Mouse (Mus musculus) kidney, embryonic 14.5 days (tissue): ENCODE data around the gene Chn1. TPM values are rescaled to one million over a fixed set of nuclear protein-coding genes. Genes with fewer than 3 reads are reported as not detected.

Source experiments
- ATAC-seq: fragments of 200-750 bp; cut with Nextera tagmentation; 2 replicates; pipeline ENCODE4 v1.8.0; 2017; ENCODE audit warnings: moderate number of reproducible peaks, mild to moderate bottlenecking, moderate TSS enrichment, moderate library complexity; ENCODE audit not compliant: low FRiP score, low TSS enrichment
- H3K27ac ChIP-seq: fragments of 300-500 bp; sonication (generic); 2 replicates; pipeline ENCODE4 v1.5.1; 2014; ENCODE audit warnings: low read depth, mild to moderate bottlenecking, low read length, moderate library complexity, mixed read lengths
- H3K27me3 ChIP-seq: fragments of 300-500 bp; sonication (generic); 2 replicates; pipeline ENCODE4 v1.6.1; 2014; ENCODE audit warnings: mild to moderate bottlenecking, low read length; ENCODE audit not compliant: control insufficient read depth, insufficient read depth
- H3K36me3 ChIP-seq: fragments of 300-500 bp; sonication (generic); 2 replicates; pipeline ENCODE4 v1.6.1; 2014; ENCODE audit warnings: low read length, mixed read lengths; ENCODE audit not compliant: control insufficient read depth, insufficient read depth
- H3K4me1 ChIP-seq: fragments of 300-500 bp; sonication (generic); 2 replicates; pipeline ENCODE4 v1.6.1; 2014; ENCODE audit warnings: low read length, mixed read lengths; ENCODE audit not compliant: control insufficient read depth, insufficient read depth
- H3K4me2 ChIP-seq: fragments of 300-500 bp; sonication (generic); replicated peaks from 2 replicates; pipeline ENCODE4 v1.6.1; 2014; ENCODE audit warnings: low read depth, mild to moderate bottlenecking, low read length
- H3K4me3 ChIP-seq: fragments of 300-500 bp; sonication (generic); 2 replicates; pipeline ENCODE4 v1.5.1; 2014; ENCODE audit warnings: mild to moderate bottlenecking, low read length
- H3K9ac ChIP-seq: fragments of 300-500 bp; sonication (generic); 2 replicates; pipeline ENCODE4 v1.6.1; 2014; ENCODE audit warnings: low read depth, mild to moderate bottlenecking, low read length, moderate library complexity
- H3K9me3 ChIP-seq: fragments of 300-500 bp; sonication (generic); 2 replicates; pipeline ENCODE4 v1.6.1; 2016; ENCODE audit warnings: low read length; ENCODE audit not compliant: control insufficient read depth
- WGBS: fragments of 180-500 bp; shearing (Covaris S2); extraction: QIAGEN DNeasy Blood & Tissue Kit; methylation state at CpG from one replicate; pipeline ENCODE4 v1.1.7; 2014; 5-methylcytosine and 5-hydroxymethylcytosine counted together
- polyA plus RNA-seq: library from polyadenylated mRNA; unstranded; fragments of >200 nt; fragmentation: Nextera tagmentation; extraction: Ambion mirVana; gene quantifications from 2 replicates; pipeline ENCODE4 v1.2.1, GENCODE M21; 2014

The Chn1 gene
- polyA plus RNA-seq, 1 experiment from 2014 or later: 19.1 TPM

DNA sequence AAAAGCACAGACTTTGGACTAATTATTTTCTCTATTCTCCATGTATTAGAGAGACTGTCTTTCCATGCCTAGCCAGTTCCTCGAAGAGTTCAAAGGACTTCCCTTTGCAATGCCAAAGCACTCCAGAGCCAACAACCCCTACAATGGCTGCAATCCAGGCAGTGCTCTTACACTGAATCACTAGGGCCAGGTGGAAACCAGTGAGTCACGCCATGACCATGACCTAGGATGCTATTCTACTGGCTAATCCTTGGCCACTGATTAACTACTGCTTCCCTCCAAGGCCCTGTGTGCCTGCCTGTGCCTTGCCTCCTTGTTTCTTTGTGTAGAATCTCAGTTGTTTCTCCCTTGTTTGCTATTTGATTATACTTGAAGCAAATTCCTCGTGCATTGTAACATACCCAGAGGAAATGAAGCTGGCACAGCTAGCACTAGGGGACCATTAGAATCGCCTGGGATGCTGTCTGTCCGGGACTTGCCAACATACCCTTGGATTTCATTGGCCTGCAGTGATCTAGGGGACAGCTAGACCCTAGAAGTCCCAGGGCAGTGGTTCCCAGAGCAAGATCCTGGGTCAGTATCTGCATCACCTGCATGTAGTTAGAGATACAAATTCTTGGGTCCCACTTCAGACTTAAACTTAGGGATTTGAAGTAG lies 166.0 kb downstream of the Chn1 start:
- Histone ChIP-seq H3K4me2 (no peak overlapping the region), H3K4me3 (no peak overlapping the region)
- WGBS: 72% methylated on average over 5 of the region's 5 CpGs

DNA sequence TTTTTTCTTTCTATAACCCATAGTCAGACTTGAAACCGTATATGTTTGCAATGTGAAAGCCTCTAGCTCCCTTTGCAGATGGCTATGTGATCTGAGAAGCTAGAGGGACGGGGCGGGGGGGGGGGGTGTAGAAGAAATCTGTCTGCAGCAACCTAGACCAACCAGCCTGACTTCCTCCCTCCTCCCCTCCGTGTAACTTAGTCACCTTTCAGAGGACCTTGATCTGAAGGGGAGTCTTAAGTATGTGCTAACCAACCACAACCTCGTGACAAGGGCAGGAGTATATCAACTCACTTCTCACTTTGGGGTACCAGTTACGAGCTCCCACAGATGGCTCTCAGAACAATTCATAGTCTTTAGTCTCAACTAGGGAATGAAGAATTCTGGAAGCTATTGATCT lies 166.8 kb downstream of the Chn1 start:
- Histone ChIP-seq H3K36me3 (no peaks in the 10 kb centered on the region; the same call in 1 of the 2 replicates), H3K4me2 (no peak overlapping the region), H3K4me1 (peaks cover 11% of the 10 kb centered on the region; the same call in 1 of the 2 replicates), H3K4me3 (no peak overlapping the region), H3K27me3 (no peaks in the 10 kb centered on the region), H3K9ac (no peak overlapping the region), H3K27ac (no peak overlapping the region), H3K9me3 (no peaks in the 10 kb centered on the region)
- ATAC-seq: no peak
- 49% methylated on average over 6 of the region's 6 CpGs for WGBS

More for the DNA sequence above, 166.0 kb downstream of the Chn1 start:
- H3K9ac ChIP-seq: no peak overlapping the region
- no peak for ATAC-seq
- no peaks in the 10 kb centered on the region for H3K9me3 ChIP-seq
- no peak overlapping the region for H3K27ac ChIP-seq
- no peaks in the 10 kb centered on the region for H3K27me3 ChIP-seq
- H3K36me3 ChIP-seq: no peaks in the 10 kb centered on the region; the same call in 1 of the 2 replicates
- peaks cover 11% of the 10 kb centered on the region; the same call in 1 of the 2 replicates for H3K4me1 ChIP-seq

DNA sequence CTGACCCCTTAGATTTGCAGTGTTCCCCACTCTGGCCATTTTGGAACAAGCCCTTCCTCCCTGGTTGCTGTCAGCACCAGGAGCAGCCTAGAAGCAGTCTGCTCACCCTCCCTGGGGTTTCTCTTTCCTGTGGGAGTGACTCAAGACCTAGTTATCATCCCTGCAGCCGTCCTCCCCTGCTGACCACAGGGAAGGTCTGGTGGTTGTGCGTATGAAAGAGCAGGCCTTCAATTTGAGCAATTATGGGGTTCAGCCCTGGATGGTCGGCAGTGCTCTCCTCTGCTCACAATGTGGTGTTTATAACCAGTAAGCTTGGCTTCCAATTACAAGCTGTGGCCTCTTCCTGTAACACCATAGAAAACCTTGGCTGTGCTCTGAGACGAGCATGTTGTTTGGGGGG lies 167.5 kb downstream of the Chn1 start:
- H3K4me3 ChIP-seq: no peak overlapping the region
- no peaks in the 10 kb centered on the region for H3K36me3 ChIP-seq
- no peak for ATAC-seq
- H3K4me2 ChIP-seq: no peak overlapping the region
- WGBS: 18% methylated on average over 4 of the region's 4 CpGs
- peaks cover 9% of the 10 kb centered on the region; the same call in 1 of the 2 replicates for H3K4me1 ChIP-seq
- H3K9me3 ChIP-seq: no peaks in the 10 kb centered on the region
- no peaks in the 10 kb centered on the region for H3K27me3 ChIP-seq
- no peak overlapping the region for H3K9ac ChIP-seq
- no peak overlapping the region for H3K27ac ChIP-seq

DNA sequence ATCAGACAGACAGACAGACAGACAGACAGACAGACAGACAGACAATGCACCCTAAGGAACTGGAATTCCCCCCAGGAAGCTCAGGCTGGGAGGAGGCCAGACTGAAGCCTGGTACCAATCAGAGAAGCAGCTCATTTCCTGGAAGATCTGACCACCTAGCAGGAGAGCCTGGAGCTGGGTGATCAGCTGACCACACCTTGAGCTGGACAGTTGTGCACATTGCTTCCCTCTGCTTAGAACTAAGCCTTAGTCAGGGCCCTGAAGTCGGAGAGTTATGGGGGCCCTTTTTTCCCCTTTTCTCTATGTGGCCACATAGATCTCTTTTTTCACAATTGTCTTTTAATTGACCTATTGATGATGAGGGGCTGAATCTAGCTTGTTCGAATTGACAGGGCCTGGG lies 168.0 kb downstream of the Chn1 start:
- no peaks in the 10 kb centered on the region for H3K27me3 ChIP-seq
- ATAC-seq: no peak
- no peak overlapping the region for H3K27ac ChIP-seq
- WGBS: 45% methylated on average over 2 of the region's 2 CpGs
- H3K9me3 ChIP-seq: no peaks in the 10 kb centered on the region
- no peak overlapping the region for H3K4me3 ChIP-seq
- H3K36me3 ChIP-seq: no peaks in the 10 kb centered on the region
- no peak overlapping the region for H3K4me2 ChIP-seq
- H3K9ac ChIP-seq: no peak overlapping the region
- H3K4me1 ChIP-seq: peaks cover 9% of the 10 kb centered on the region; the same call in 1 of the 2 replicates

DNA sequence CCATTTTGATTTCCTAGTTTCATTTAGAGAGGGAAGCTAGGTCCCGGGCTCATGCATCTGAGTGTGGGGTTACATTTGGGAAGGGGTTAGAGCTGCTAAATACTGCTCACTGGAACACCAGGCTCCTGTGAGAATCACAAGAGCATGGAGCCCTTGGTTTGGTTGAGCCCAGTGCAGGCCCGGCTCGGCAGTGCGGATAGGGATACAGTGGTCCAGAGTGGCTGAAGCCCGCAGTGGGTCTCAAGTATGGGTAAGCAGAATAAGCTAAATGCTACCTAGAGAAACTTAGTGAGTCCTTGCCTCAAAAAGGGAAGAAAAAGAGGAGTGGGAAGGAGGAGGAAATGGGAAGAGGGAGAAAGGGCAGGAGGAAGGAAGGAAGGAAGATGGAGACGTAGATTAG lies 168.5 kb downstream of the Chn1 start:
- H3K27ac ChIP-seq: no peak overlapping the region
- 93% methylated on average over 6 of the region's 6 CpGs for WGBS

DNA sequence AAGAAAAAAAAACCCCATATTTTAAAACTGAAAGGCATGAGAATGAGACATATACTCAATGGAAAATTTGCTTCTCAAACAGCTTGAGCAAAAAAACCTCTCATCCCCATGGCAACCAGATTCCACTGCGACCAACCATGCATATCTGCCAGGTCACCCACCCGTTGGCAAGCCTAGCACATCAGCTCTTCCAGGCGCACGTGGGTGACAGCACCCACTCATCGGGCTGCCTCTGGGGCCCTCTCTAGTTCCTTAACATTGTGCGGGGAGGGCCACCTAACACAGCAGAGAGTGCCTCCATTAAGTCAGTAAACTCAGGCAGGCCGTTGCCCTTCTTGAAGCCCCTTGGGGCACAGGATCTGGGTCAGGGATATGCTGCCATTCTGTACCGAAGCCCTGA lies 170.1 kb downstream of the Chn1 start:
- Histone ChIP-seq H3K9ac (no peak overlapping the region), H3K4me1 (peaks cover 9% of the 10 kb centered on the region; the same call in 1 of the 2 replicates), H3K4me3 (no peak overlapping the region), H3K9me3 (no peaks in the 10 kb centered on the region), H3K27me3 (no peaks in the 10 kb centered on the region), H3K27ac (no peak overlapping the region), H3K4me2 (no peak overlapping the region), H3K36me3 (no peaks in the 10 kb centered on the region)
- ATAC-seq: no peak
- 60% methylated on average over 8 of the region's 8 CpGs for WGBS

More for the DNA sequence above, 168.5 kb downstream of the Chn1 start:
- Histone ChIP-seq H3K4me2 (no peak overlapping the region), H3K9ac (no peak overlapping the region), H3K9me3 (no peaks in the 10 kb centered on the region), H3K36me3 (no peaks in the 10 kb centered on the region), H3K27me3 (no peaks in the 10 kb centered on the region), H3K4me1 (peaks cover 9% of the 10 kb centered on the region; the same call in 1 of the 2 replicates), H3K4me3 (no peak overlapping the region)
- ATAC-seq: no peak

DNA sequence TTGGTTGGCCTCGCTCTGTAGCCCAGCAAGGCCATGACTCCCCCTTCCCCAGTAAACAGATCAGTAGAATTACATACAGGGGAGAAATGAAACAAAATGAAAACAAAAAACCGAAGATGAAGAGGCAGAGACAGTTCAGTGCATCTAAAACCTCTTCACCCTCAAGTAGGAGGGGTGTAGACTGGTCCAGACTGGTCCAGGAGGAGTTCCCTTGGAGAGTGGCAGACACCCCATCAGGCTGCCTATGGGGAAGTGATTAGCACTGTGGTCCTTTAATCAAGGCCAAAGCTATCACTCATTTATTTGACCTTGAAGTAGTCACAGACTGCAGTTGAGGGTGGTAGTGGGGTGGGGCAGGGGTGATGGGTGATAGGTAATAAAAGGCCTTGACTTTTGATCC lies 170.6 kb downstream of the Chn1 start:
- no peak for ATAC-seq

DNA sequence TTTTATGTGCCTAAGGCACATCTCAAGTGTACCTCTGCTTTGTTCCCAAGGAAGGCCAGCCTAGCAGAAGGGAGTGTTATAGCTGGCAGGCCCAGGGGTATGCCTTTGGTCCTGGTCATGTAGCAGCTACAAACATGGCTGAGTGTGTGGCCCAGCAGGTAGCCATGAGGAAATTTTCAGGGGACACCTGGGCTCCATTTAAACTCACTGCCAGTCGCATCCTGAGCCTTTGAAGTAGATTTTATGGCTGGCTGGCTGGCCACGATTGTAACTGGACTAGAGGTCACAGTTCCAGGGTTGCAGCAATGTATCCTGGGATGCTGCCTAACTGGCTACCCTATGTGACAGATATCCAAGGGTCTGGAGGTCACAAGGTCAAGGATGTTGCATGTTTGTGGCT lies 174.5 kb downstream of the Chn1 start:
- Histone ChIP-seq H3K4me2 (no peak overlapping the region), H3K4me3 (no peak overlapping the region), H3K36me3 (no peaks in the 10 kb centered on the region), H3K27me3 (no peaks in the 10 kb centered on the region), H3K27ac (no peak overlapping the region), H3K9me3 (no peaks in the 10 kb centered on the region), H3K9ac (no peak overlapping the region), H3K4me1 (peaks cover 12% of the 10 kb centered on the region; the same call in 1 of the 2 replicates)
- 13% methylated on average over 2 of the region's 2 CpGs for WGBS
- no peak for ATAC-seq

More for the DNA sequence above, 170.6 kb downstream of the Chn1 start:
- Histone ChIP-seq H3K36me3 (no peaks in the 10 kb centered on the region), H3K27me3 (no peaks in the 10 kb centered on the region), H3K4me3 (no peak overlapping the region), H3K9ac (no peak overlapping the region), H3K4me2 (no peak overlapping the region), H3K4me1 (peaks cover 9% of the 10 kb centered on the region; the same call in 1 of the 2 replicates), H3K27ac (no peak overlapping the region), H3K9me3 (no peaks in the 10 kb centered on the region)
- 88% methylated on average over 2 of the region's 2 CpGs for WGBS

DNA sequence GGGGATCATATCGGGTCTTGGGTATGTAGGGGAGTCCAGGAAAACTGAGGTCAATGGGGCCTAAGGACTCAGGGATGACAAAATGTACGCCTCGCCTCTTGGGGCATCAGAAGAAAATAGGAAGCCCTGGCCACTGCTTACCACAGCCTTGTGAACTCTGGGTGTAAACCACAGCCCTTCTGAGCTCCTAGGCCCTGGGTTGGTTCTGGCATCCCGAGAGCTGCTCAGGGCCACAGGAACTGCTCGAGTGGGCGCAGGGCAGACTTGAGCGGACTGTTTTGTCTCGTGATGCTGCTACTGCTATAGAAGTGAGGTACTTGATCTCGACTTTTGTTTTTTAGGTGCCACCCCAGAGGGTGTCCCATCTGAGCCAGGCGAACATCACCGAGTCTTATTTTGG lies 177.4 kb downstream of the Chn1 start:
- no peaks in the 10 kb centered on the region for H3K9me3 ChIP-seq
- no peaks in the 10 kb centered on the region for H3K27me3 ChIP-seq
- WGBS: 91% methylated on average over 11 of the region's 11 CpGs
- H3K9ac ChIP-seq: no peak overlapping the region
- H3K4me1 ChIP-seq: 0 out of 2 replicates have a peak, but pooled peaks cover 12% of the 10 kb centered on the region
- H3K4me2 ChIP-seq: no peak overlapping the region
- no peaks in the 10 kb centered on the region for H3K36me3 ChIP-seq
- ATAC-seq: no peak
- H3K27ac ChIP-seq: no peak overlapping the region
- H3K4me3 ChIP-seq: no peak overlapping the region
